ENCODE assay signal across 12 mouse cellular contexts in the genomic region with DNA sequence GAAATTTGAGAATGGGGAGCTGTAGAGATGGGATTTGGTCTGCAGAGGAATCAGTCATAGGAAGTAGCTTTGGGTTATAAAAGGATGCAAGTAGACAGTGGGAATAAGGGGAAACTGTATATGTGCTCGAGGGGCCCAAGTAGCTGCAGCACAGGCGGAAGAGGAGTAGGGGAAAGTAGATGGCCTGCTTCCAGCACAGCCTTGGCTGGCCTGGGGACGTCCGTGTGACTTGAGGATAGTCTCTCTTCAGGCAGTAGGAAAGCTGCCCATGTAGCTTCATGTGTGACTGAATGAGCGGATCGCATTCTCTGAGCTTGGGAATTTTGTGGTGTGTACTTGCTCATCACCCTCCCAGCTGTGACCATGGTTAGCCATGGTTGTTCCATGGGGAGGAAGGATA. TPM values are rescaled to one million over a fixed set of nuclear protein-coding genes. Genes with fewer than 3 reads are reported as not detected.
DNase-seq lines count a peak whose midpoint lies in the region; ATAC-seq and TF ChIP-seq lines count a peak whose summit lies in the region.
"Had no signal": no experiment of that assay in that cellular context is flagged by ENCODE, and none has a peak within 500 bp of the region (broad histone marks: within the 10 kb centered on the region; RNA-seq: fewer than 3 reads in every experiment).

No protein-coding gene starts in this region.

- peak overlapping the region; percentile 66 for H3K27ac ChIP-seq in kidney, embryonic 15.5 days
- peak overlapping the region; percentile 38; the same call in 1 of the 2 replicates for H3K27ac ChIP-seq in midbrain, postnatal 0 days (ENCODE audit: low read depth, low read length)
- no peak overlapping the region for H3K27ac ChIP-seq in midbrain, embryonic 15.5 days

- H3K36me3 ChIP-seq in kidney, embryonic 15.5 days: peaks cover 12% of the 10 kb centered on the region
- no peaks in the 10 kb centered on the region for H3K36me3 ChIP-seq in midbrain, postnatal 0 days (ENCODE audit: insufficient read depth, low read length)
- no peaks in the 10 kb centered on the region for H3K36me3 ChIP-seq in midbrain, embryonic 15.5 days (replicated peaks)

- peak; percentile 44 for DNase-seq in gastrocnemius, postnatal 10 days
- DNase-seq in gastrocnemius, adult 8-10 months (ENCODE audit: low spot score in 2 of 2): no peak
- DNase-seq in kidney, postnatal 4 days: no peak
- no peak for DNase-seq in midbrain, postnatal 0 days (ENCODE audit: low spot score)
- DNase-seq in adrenal gland, postnatal 14 days: no peak
- DNase-seq in adrenal gland, adult 18-20 months (ENCODE audit: low spot score in 2 of 2): no peak
- DNase-seq: cerebellum, adult 2 months; liver; right cerebral cortex, postnatal 25 days; thymus, postnatal 25 days had no signal

- 0 out of 2 replicates have a peak, but pooled peaks have one; percentile 53 for ATAC-seq in kidney, embryonic 15.5 days (replicated peaks; ENCODE audit: low FRiP score)
- no peak for ATAC-seq in midbrain, postnatal 0 days (ENCODE audit: low FRiP score)
- ATAC-seq in midbrain, embryonic 15.5 days (replicated peaks): no peak

- no peaks in the 10 kb centered on the region for H3K9me3 ChIP-seq in kidney, embryonic 15.5 days (replicated peaks)
- no peaks in the 10 kb centered on the region for H3K9me3 ChIP-seq in midbrain, postnatal 0 days (ENCODE audit: low read length)
- no peaks in the 10 kb centered on the region for H3K9me3 ChIP-seq in midbrain, embryonic 15.5 days

- TF ChIP-seq CTCF in midbrain, postnatal 0 days (IDR thresholded peaks at IDR 0.05): no peak

- WGBS in kidney, embryonic 15.5 days: 60% methylated on average over 6 of the region's 6 CpGs
- 83% methylated on average over 6 of the region's 6 CpGs for WGBS in midbrain, postnatal 0 days
- WGBS in midbrain, embryonic 15.5 days: 84% methylated on average over 6 of the region's 6 CpGs

- peaks cover 80% of the 10 kb centered on the region for H3K4me1 ChIP-seq in kidney, embryonic 15.5 days
- H3K4me1 ChIP-seq in midbrain, postnatal 0 days (ENCODE audit: insufficient read depth, low read length): peaks cover 54% of the 10 kb centered on the region
- H3K4me1 ChIP-seq in midbrain, embryonic 15.5 days: peaks cover 88% of the 10 kb centered on the region

- H3K4me3 ChIP-seq in kidney, embryonic 15.5 days (replicated peaks): no peak overlapping the region
- no peak overlapping the region for H3K4me3 ChIP-seq in midbrain, postnatal 0 days (ENCODE audit: low read depth, low read length)
- no peak overlapping the region for H3K4me3 ChIP-seq in midbrain, embryonic 15.5 days

- H3K9ac ChIP-seq in kidney, embryonic 15.5 days: no peak overlapping the region
- no peak overlapping the region for H3K9ac ChIP-seq in midbrain, postnatal 0 days (replicated peaks; ENCODE audit: low read length, poor library complexity, severe bottlenecking)
- no peak overlapping the region for H3K9ac ChIP-seq in midbrain, embryonic 15.5 days

- no peaks in the 10 kb centered on the region for H3K27me3 ChIP-seq in kidney, embryonic 15.5 days
- no peaks in the 10 kb centered on the region for H3K27me3 ChIP-seq in midbrain, postnatal 0 days (ENCODE audit: insufficient read depth, low read length)
- H3K27me3 ChIP-seq in midbrain, embryonic 15.5 days (replicated peaks): no peaks in the 10 kb centered on the region

- no peak overlapping the region for H3K4me2 ChIP-seq in kidney, embryonic 15.5 days
- no peak overlapping the region for H3K4me2 ChIP-seq in midbrain, postnatal 0 days (ENCODE audit: low read depth, low read length, poor library complexity, severe bottlenecking)
- no peak overlapping the region for H3K4me2 ChIP-seq in midbrain, embryonic 15.5 days

RNA-seq across cellular contexts. Expression of gene Srebf1, which starts 57.9 kb away (rescaled TPM):
- total RNA-seq in gastrocnemius, postnatal 10 days (2021): 10 to 100 TPM; 24.2 to 29.1 TPM
- total RNA-seq in gastrocnemius, adult 8-10 months (2022): 10 to 100 TPM; 35.4 to 57.5 (median 43.5) TPM
- 56.3 and 60.0 TPM in 2 replicates for polyA plus RNA-seq in kidney, embryonic 15.5 days (2015; fragmentation: Nextera tagmentation; extraction: Ambion mirVana)
- total RNA-seq in midbrain, postnatal 0 days (2014; rRNA removed): 77.1 and 96.5 TPM in 2 replicates
- polyA plus RNA-seq in midbrain, postnatal 0 days (2015; fragmentation: Nextera tagmentation; extraction: Ambion mirVana): 34.5 and 38.1 TPM in 2 replicates
- 37.0 and 38.3 TPM in 2 replicates for polyA plus RNA-seq in midbrain, embryonic 15.5 days (2015; fragmentation: Nextera tagmentation; extraction: Ambion mirVana)
- total RNA-seq in adrenal gland, postnatal 14 days (2021): 102 and 130 TPM in 2 replicates
- 100 to 1,000 TPM; 141 to 185 TPM for total RNA-seq in adrenal gland, adult 18-20 months (2021)

RNA-seq across cellular contexts. Expression of gene Rai1, which starts 59.6 kb away (rescaled TPM):
- 10 to 100 TPM; 27.7 to 37.6 TPM for total RNA-seq in gastrocnemius, postnatal 10 days (2021)
- 10 to 100 TPM; 18.0 to 25.7 (median 21.4) TPM for total RNA-seq in gastrocnemius, adult 8-10 months (2022)
- 21.4 and 23.4 TPM in 2 replicates for polyA plus RNA-seq in kidney, embryonic 15.5 days (2015; fragmentation: Nextera tagmentation; extraction: Ambion mirVana)
- 50.7 and 66.8 TPM in 2 replicates for total RNA-seq in midbrain, postnatal 0 days (2014; rRNA removed)
- 20.1 and 22.0 TPM in 2 replicates for polyA plus RNA-seq in midbrain, postnatal 0 days (2015; fragmentation: Nextera tagmentation; extraction: Ambion mirVana)
- polyA plus RNA-seq in midbrain, embryonic 15.5 days (2015; fragmentation: Nextera tagmentation; extraction: Ambion mirVana): 34.2 and 34.7 TPM in 2 replicates
- 38.8 and 48.3 TPM in 2 replicates for total RNA-seq in adrenal gland, postnatal 14 days (2021)
- total RNA-seq in adrenal gland, adult 18-20 months (2021): 10 to 100 TPM; 35.2 to 42.3 TPM
